Mouse (Mus musculus) liver, embryonic 14.5 days (tissue): Measurements from ENCODE around the gene Fam173a. TPM values are rescaled to one million over a fixed set of nuclear protein-coding genes. Genes with fewer than 3 reads are reported as not detected.
"Not testable (repeated sequence)": the region's sequence is repeated elsewhere in the genome, so short reads cannot be mapped to it uniquely, and the experiment has no call there.

Source experiments
- ATAC-seq: fragments of 200-750 bp; cut with Nextera tagmentation; 2 replicates; pipeline ENCODE4 v1.8.0; 2017; ENCODE audit warnings: moderate number of reproducible peaks, mild to moderate bottlenecking, moderate library complexity; ENCODE audit not compliant: insufficient read depth
- DNase-seq, 3 experiments: peaks; one replicate each; pipeline ENCODE4 v3.0.0-alpha.2; 2012 to 2013; ENCODE audit warnings: low read depth in 3 of 3, low spot score in 3 of 3
- H3K27ac ChIP-seq: fragments of 300-500 bp; sonication (generic); 2 replicates; pipeline ENCODE4 v1.5.1; 2014; ENCODE audit warnings: moderate library complexity, mild to moderate bottlenecking, control low read depth, inconsistent platforms
- H3K27me3 ChIP-seq: fragments of 300-500 bp; sonication (generic); 2 replicates; pipeline ENCODE4 v1.6.1; 2014; ENCODE audit warnings: mild to moderate bottlenecking, low read length, moderate library complexity; ENCODE audit not compliant: control insufficient read depth, insufficient read depth
- H3K36me3 ChIP-seq: fragments of 300-500 bp; sonication (generic); replicated peaks from 2 replicates; pipeline ENCODE4 v1.6.1; 2014; ENCODE audit warnings: low read depth; ENCODE audit not compliant: control insufficient read depth, insufficient read depth
- H3K4me1 ChIP-seq, 2 experiments: fragments of 200-500 bp in 1 of 2; fragments of 300-500 bp in 1 of 2; sonication (generic) in 1 of 2; replicated peaks; 2 replicates each; pipeline ENCODE4 v1.6.1; 2012 to 2014; ENCODE audit warnings: antibody characterized with exemption in 1 of 2, inconsistent platforms in 1 of 2, low read length in 1 of 2; ENCODE audit not compliant: control insufficient read depth in 2 of 2, insufficient read depth in 2 of 2
- H3K4me2 ChIP-seq: fragments of 300-500 bp; sonication (generic); 2 replicates; pipeline ENCODE4 v1.6.1; 2014; ENCODE audit warnings: low read depth, mild to moderate bottlenecking, control low read depth, moderate library complexity
- H3K4me3 ChIP-seq, 2 experiments: fragments of 200-500 bp in 1 of 2; fragments of 300-500 bp in 1 of 2; sonication (generic) in 1 of 2; 2 replicates each; pipeline ENCODE4 v1.5.1; 2012 to 2014; ENCODE audit warnings: low read depth in 2 of 2, low read length in 2 of 2, mild to moderate bottlenecking in 2 of 2, control low read depth in 1 of 2, inconsistent platforms in 1 of 2, moderate library complexity in 1 of 2; ENCODE audit not compliant: insufficient read depth in 1 of 2
- H3K9ac ChIP-seq: fragments of 300-500 bp; sonication (generic); replicated peaks from 2 replicates; pipeline ENCODE4 v1.6.1; 2014; ENCODE audit warnings: mild to moderate bottlenecking, control low read depth, moderate library complexity
- H3K9me3 ChIP-seq: fragments of 300-500 bp; sonication (generic); 2 replicates; pipeline ENCODE4 v1.6.1; 2016; ENCODE audit warnings: low read length, mixed read lengths; ENCODE audit not compliant: control insufficient read depth
- CTCF ChIP-seq: IDR thresholded peaks from 2 replicates; pipeline ENCODE4 v1.5.1; 2016; ENCODE audit warnings: antibody characterized with exemption, low read depth, control low read depth
- EP300 ChIP-seq: IDR thresholded peaks from 2 replicates; pipeline ENCODE4 v1.6.1; 2016; ENCODE audit warnings: antibody characterized with exemption, low read depth
- WGBS: fragments of 180-500 bp; shearing (Covaris S2); extraction: QIAGEN DNeasy Blood & Tissue Kit; methylation state at CpG from one replicate; pipeline ENCODE4 v1.1.7; 2014; ENCODE audit not compliant: insufficient replicate concordance; 5-methylcytosine and 5-hydroxymethylcytosine counted together
- microRNA-seq: library from miRNA; unstranded; fragments of <30 nt; microRNA quantifications from one replicate; pipeline ENCODE4, GENCODE M21; 2016
- polyA plus RNA-seq, 2 experiments: library from polyadenylated mRNA; depleted of rRNA in 1 of 2; stranded (reverse) in 1 of 2; unstranded in 1 of 2; fragments of >200 nt; fragmentation: Nextera tagmentation in 1 of 2; extraction: Ambion mirVana in 1 of 2; gene quantifications; 2 replicates each; pipeline versions ENCODE4 v1.2.1 to v1.2.3; 2012 to 2014

Gene Fam173a
- polyA plus RNA-seq, 2 experiments = 46.6 to 57.2 TPM

GRCm38 (mm10) chr17:25743831-25744230 is 48.9 kb downstream of the Fam173a start:
- no peak overlapping the region for H3K9ac ChIP-seq
- no peaks in the 10 kb centered on the region for H3K27me3 ChIP-seq
- no peaks in the 10 kb centered on the region for H3K4me1 ChIP-seq
- DNase-seq = no peak
- no peak overlapping the region for H3K27ac ChIP-seq
- ATAC-seq = no peak
- TF ChIP-seq EP300 (no peak), CTCF (no peak)
- H3K36me3 ChIP-seq = no peaks in the 10 kb centered on the region
- H3K4me3 ChIP-seq = no peak overlapping the region
- no peak overlapping the region for H3K4me2 ChIP-seq
- H3K9me3 ChIP-seq = no peaks in the 10 kb centered on the region
- WGBS = 80% methylated on average over 9 of the region's 9 CpGs

GRCm38 (mm10) chr17:25741471-25741870 is 51.2 kb downstream of the Fam173a start:
- ATAC-seq, H3K9ac ChIP-seq, H3K27me3 ChIP-seq, H3K36me3 ChIP-seq, H3K27ac ChIP-seq, H3K4me2 ChIP-seq, H3K4me1 ChIP-seq, H3K4me3 ChIP-seq, H3K9me3 ChIP-seq, DNase-seq: not testable (repeated sequence)
- 57% methylated on average over 12 of the region's 12 CpGs for WGBS

Small RNA genes lying within 50 kb of the gene (microRNA-seq; reads per million reads assigned to microRNA genes)
- not detected for gene Gm25083
- gene Mir3082 = not detected
- not detected for gene Mir6966

Other genes starting within 250 kb of the Fam173a start
- 0.04 and 0.11 TPM in 2 replicates for gene Sox8, start 222.2 kb downstream of the Fam173a start, polyA plus RNA-seq (2012; rRNA removed)
- gene Sox8, start 222.2 kb downstream of the Fam173a start, polyA plus RNA-seq (2014; fragmentation: Nextera tagmentation; extraction: Ambion mirVana) = 0.15 TPM in 1 of 2 replicates, not detected in the other
- 3.4 and 4.0 TPM in 2 replicates for gene Lmf1, start 213.8 kb downstream of the Fam173a start, polyA plus RNA-seq (2012; rRNA removed)
- gene Lmf1, start 213.8 kb downstream of the Fam173a start, polyA plus RNA-seq (2014; fragmentation: Nextera tagmentation; extraction: Ambion mirVana) = 7.9 and 9.3 TPM in 2 replicates
- 0.60 TPM in 1 of 2 replicates, not detected in the other for gene Gng13, start 75.7 kb downstream of the Fam173a start, polyA plus RNA-seq (2012; rRNA removed)
- not detected in 2 replicates for gene Gng13, start 75.7 kb downstream of the Fam173a start, polyA plus RNA-seq (2014; fragmentation: Nextera tagmentation; extraction: Ambion mirVana)
- gene Chtf18, start 65.5 kb downstream of the Fam173a start, polyA plus RNA-seq (2012; rRNA removed) = 14.4 and 19.6 TPM in 2 replicates
- 12.4 and 15.5 TPM in 2 replicates for gene Chtf18, start 65.5 kb downstream of the Fam173a start, polyA plus RNA-seq (2014; fragmentation: Nextera tagmentation; extraction: Ambion mirVana)
- 9.5 and 11.1 TPM in 2 replicates for gene Rpusd1, start 65.2 kb downstream of the Fam173a start, polyA plus RNA-seq (2012; rRNA removed)
- gene Rpusd1, start 65.2 kb downstream of the Fam173a start, polyA plus RNA-seq (2014; fragmentation: Nextera tagmentation; extraction: Ambion mirVana) = 5.9 and 6.1 TPM in 2 replicates
- gene Mslnl, start 56.9 kb downstream of the Fam173a start, polyA plus RNA-seq (2012; rRNA removed) = not detected in 2 replicates
- gene Mslnl, start 56.9 kb downstream of the Fam173a start, polyA plus RNA-seq (2014; fragmentation: Nextera tagmentation; extraction: Ambion mirVana) = not detected in 2 replicates
- gene Msln, start 38.5 kb downstream of the Fam173a start, polyA plus RNA-seq (2012; rRNA removed) = 0.66 and 0.69 TPM in 2 replicates
- gene Msln, start 38.5 kb downstream of the Fam173a start, polyA plus RNA-seq (2014; fragmentation: Nextera tagmentation; extraction: Ambion mirVana) = 0.91 and 1.0 TPM in 2 replicates
- gene Narfl, start 19.1 kb downstream of the Fam173a start, polyA plus RNA-seq (2012; rRNA removed) = 7.5 and 10.2 TPM in 2 replicates
- 12.9 and 14.0 TPM in 2 replicates for gene Narfl, start 19.1 kb downstream of the Fam173a start, polyA plus RNA-seq (2014; fragmentation: Nextera tagmentation; extraction: Ambion mirVana)
- 6.1 and 7.6 TPM in 2 replicates for gene Haghl, start 7.2 kb downstream of the Fam173a start, polyA plus RNA-seq (2012; rRNA removed)
- 5.8 and 6.1 TPM in 2 replicates for gene Haghl, start 7.2 kb downstream of the Fam173a start, polyA plus RNA-seq (2014; fragmentation: Nextera tagmentation; extraction: Ambion mirVana)
- 0.02 and 0.03 TPM in 2 replicates for gene Ccdc78, start 6.3 kb downstream of the Fam173a start, polyA plus RNA-seq (2012; rRNA removed)
- not detected in 2 replicates for gene Ccdc78, start 6.3 kb downstream of the Fam173a start, polyA plus RNA-seq (2014; fragmentation: Nextera tagmentation; extraction: Ambion mirVana)
- gene AC134908.4, start 2.8 kb upstream of the Fam173a start, polyA plus RNA-seq (2012; rRNA removed) = not detected in 2 replicates
- gene AC134908.4, start 2.8 kb upstream of the Fam173a start, polyA plus RNA-seq (2014; fragmentation: Nextera tagmentation; extraction: Ambion mirVana) = not detected in 2 replicates
- gene Metrn, start 4.2 kb upstream of the Fam173a start, polyA plus RNA-seq (2012; rRNA removed) = 20.3 and 27.3 TPM in 2 replicates
- gene Metrn, start 4.2 kb upstream of the Fam173a start, polyA plus RNA-seq (2014; fragmentation: Nextera tagmentation; extraction: Ambion mirVana) = 4.1 TPM in 2 replicates
- 0.04 and 0.22 TPM in 2 replicates for gene Fbxl16, start 16.2 kb upstream of the Fam173a start, polyA plus RNA-seq (2012; rRNA removed)
- not detected in 2 replicates for gene Fbxl16, start 16.2 kb upstream of the Fam173a start, polyA plus RNA-seq (2014; fragmentation: Nextera tagmentation; extraction: Ambion mirVana)
- gene Wdr24, start 30.7 kb upstream of the Fam173a start, polyA plus RNA-seq (2012; rRNA removed) = 14.1 and 14.3 TPM in 2 replicates
- 9.2 and 11.4 TPM in 2 replicates for gene Wdr24, start 30.7 kb upstream of the Fam173a start, polyA plus RNA-seq (2014; fragmentation: Nextera tagmentation; extraction: Ambion mirVana)
- 17.3 and 17.9 TPM in 2 replicates for gene Jmjd8, start 36.0 kb upstream of the Fam173a start, polyA plus RNA-seq (2012; rRNA removed)
- gene Jmjd8, start 36.0 kb upstream of the Fam173a start, polyA plus RNA-seq (2014; fragmentation: Nextera tagmentation; extraction: Ambion mirVana) = 13.7 and 16.2 TPM in 2 replicates
- gene Stub1, start 40.5 kb upstream of the Fam173a start, polyA plus RNA-seq (2012; rRNA removed) = 70.2 and 85.1 TPM in 2 replicates
- 96.7 and 100 TPM in 2 replicates for gene Stub1, start 40.5 kb upstream of the Fam173a start, polyA plus RNA-seq (2014; fragmentation: Nextera tagmentation; extraction: Ambion mirVana)
- gene Rhbdl1, start 44.4 kb upstream of the Fam173a start, polyA plus RNA-seq (2012; rRNA removed) = 1.5 and 2.0 TPM in 2 replicates
- gene Rhbdl1, start 44.4 kb upstream of the Fam173a start, polyA plus RNA-seq (2014; fragmentation: Nextera tagmentation; extraction: Ambion mirVana) = 0.35 and 0.58 TPM in 2 replicates
- gene Gm20683, start 48.9 kb upstream of the Fam173a start, polyA plus RNA-seq (2012; rRNA removed) = 3.3 and 6.9 TPM in 2 replicates
- gene Gm20683, start 48.9 kb upstream of the Fam173a start, polyA plus RNA-seq (2014; fragmentation: Nextera tagmentation; extraction: Ambion mirVana) = 0.43 TPM in 1 of 2 replicates, not detected in the other
- gene Rhot2, start 52.0 kb upstream of the Fam173a start, polyA plus RNA-seq (2012; rRNA removed) = 33.3 and 34.7 TPM in 2 replicates
- 4.2 and 5.3 TPM in 2 replicates for gene Rhot2, start 52.0 kb upstream of the Fam173a start, polyA plus RNA-seq (2014; fragmentation: Nextera tagmentation; extraction: Ambion mirVana)
- gene Wdr90, start 68.6 kb upstream of the Fam173a start, polyA plus RNA-seq (2012; rRNA removed) = 18.1 and 19.6 TPM in 2 replicates
- gene Wdr90, start 68.6 kb upstream of the Fam173a start, polyA plus RNA-seq (2014; fragmentation: Nextera tagmentation; extraction: Ambion mirVana) = 7.5 and 11.1 TPM in 2 replicates
- gene Mcrip2, start 75.9 kb upstream of the Fam173a start, polyA plus RNA-seq (2012; rRNA removed) = 22.1 and 23.1 TPM in 2 replicates
- gene Mcrip2, start 75.9 kb upstream of the Fam173a start, polyA plus RNA-seq (2014; fragmentation: Nextera tagmentation; extraction: Ambion mirVana) = 44.0 and 44.9 TPM in 2 replicates
- 45.3 and 47.6 TPM in 2 replicates for gene Mettl26, start 82.2 kb upstream of the Fam173a start, polyA plus RNA-seq (2012; rRNA removed)
- 46.5 and 50.3 TPM in 2 replicates for gene Mettl26, start 82.2 kb upstream of the Fam173a start, polyA plus RNA-seq (2014; fragmentation: Nextera tagmentation; extraction: Ambion mirVana)
- 0.54 and 0.71 TPM in 2 replicates for gene Wfikkn1, start 88.0 kb upstream of the Fam173a start, polyA plus RNA-seq (2012; rRNA removed)
- 0.52 and 0.67 TPM in 2 replicates for gene Wfikkn1, start 88.0 kb upstream of the Fam173a start, polyA plus RNA-seq (2014; fragmentation: Nextera tagmentation; extraction: Ambion mirVana)
- 6.4 and 7.8 TPM in 2 replicates for gene Rab40c, start 126.8 kb upstream of the Fam173a start, polyA plus RNA-seq (2012; rRNA removed)
- gene Rab40c, start 126.8 kb upstream of the Fam173a start, polyA plus RNA-seq (2014; fragmentation: Nextera tagmentation; extraction: Ambion mirVana) = 3.4 and 3.8 TPM in 2 replicates
- 270 and 414 TPM in 2 replicates for gene Pigq, start 152.0 kb upstream of the Fam173a start, polyA plus RNA-seq (2012; rRNA removed)
- gene Pigq, start 152.0 kb upstream of the Fam173a start, polyA plus RNA-seq (2014; fragmentation: Nextera tagmentation; extraction: Ambion mirVana) = 170 and 186 TPM in 2 replicates
- 4.3 and 8.9 TPM in 2 replicates for gene Nhlrc4, start 152.1 kb upstream of the Fam173a start, polyA plus RNA-seq (2012; rRNA removed)
- gene Nhlrc4, start 152.1 kb upstream of the Fam173a start, polyA plus RNA-seq (2014; fragmentation: Nextera tagmentation; extraction: Ambion mirVana) = 1.9 and 4.6 TPM in 2 replicates
- 0.16 and 0.24 TPM in 2 replicates for gene A930017K11Rik, start 159.7 kb upstream of the Fam173a start, polyA plus RNA-seq (2012; rRNA removed)
- gene A930017K11Rik, start 159.7 kb upstream of the Fam173a start, polyA plus RNA-seq (2014; fragmentation: Nextera tagmentation; extraction: Ambion mirVana) = 0.13 and 0.37 TPM in 2 replicates
- gene Capn15, start 192.9 kb upstream of the Fam173a start, polyA plus RNA-seq (2012; rRNA removed) = 7.7 and 9.0 TPM in 2 replicates
- gene Capn15, start 192.9 kb upstream of the Fam173a start, polyA plus RNA-seq (2014; fragmentation: Nextera tagmentation; extraction: Ambion mirVana) = 8.3 and 11.8 TPM in 2 replicates